Mouse (Mus musculus) forelimb bud, embryonic 11.5 days (tissue): ENCODE data around the gene Cbwd1.

ENCODE experiments used
- DNase-seq: peaks from one replicate; pipeline ENCODE4 v3.0.0-alpha.2; 2012; ENCODE audit warnings: low read depth, low spot score

The Cbwd1 gene

DNA sequence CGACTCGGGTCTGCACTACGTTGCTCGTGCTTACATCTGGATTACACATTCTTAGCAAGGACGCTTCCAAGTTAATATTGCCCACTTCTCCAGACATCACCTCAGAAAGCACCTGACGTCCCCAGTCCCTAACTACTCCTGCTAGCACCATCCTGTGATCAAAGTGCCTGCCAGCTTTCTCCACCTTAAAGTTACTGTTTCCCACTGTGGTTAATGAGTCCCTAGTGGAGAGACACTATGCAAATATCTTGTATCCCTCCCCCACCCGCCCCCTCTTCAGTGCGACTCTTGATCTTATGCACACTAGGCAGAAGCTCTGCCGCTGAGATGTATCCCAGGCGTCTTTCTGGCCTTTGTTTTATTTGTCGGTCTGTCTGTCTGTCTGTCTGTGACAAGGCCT lies 16.6 kb upstream of the Cbwd1 start:
- DNase-seq, result no peak

DNA sequence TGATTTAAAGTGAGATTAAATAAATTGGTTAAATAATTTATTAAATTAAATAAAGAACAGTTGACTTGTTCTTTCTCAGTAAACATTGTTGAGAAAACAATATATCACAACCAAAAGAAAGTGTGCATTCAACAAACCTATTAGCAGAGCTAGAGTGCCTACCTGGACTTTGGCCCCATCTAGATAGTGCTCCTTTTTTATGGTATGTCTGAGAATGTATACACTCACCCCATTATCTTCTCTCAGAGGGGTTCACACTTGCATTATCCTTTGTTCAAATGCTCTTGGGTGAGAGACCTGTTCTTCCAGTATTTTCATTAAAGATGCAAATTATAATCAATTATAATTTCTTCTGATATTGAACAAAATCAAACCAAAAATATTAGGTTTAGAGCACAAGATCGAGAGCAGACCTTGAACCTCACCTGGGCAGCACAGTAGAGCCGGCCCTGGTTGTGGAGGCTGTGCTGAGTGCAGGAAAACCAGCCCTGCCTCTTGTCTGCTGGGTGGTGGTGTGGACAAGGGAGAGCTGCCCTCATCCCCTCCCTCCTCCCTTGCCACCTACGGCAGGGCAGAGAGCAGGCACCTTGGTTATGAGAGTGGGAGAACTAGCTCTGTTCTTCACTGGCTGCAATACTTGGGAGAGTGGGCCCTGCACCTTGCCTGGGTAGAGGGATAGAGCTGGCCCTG lies 11.4 kb upstream of the Cbwd1 start:
- DNase-seq, result no peak

DNA sequence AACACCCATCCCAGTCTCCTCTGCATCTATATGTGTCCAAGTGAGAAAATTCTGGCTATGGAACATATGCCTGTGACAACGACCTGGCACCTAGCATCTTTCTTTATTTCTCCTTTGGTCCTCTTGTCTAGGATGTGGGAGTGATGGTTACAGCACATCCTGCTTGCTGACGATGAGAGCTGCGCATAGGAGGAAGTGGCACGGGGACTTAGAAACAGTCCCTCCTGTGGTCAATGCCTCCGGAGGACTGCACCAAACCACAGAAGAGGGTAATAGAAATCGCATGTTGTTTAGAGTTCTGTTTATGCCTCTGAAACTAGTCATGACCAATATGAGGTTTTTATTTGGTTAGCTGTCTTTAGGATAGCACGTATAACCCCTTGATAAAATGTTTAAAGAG lies 9.9 kb upstream of the Cbwd1 start:
- no peak for DNase-seq

- no peak for DNase-seq
These were observed 5.5 kb upstream of the Cbwd1 start for GRCm38 (mm10) chr19:24966941-24967340.

GRCm38 (mm10) chr19:24966203-24966602 lies 4.8 kb upstream of the Cbwd1 start:
- DNase-seq, result no peak

DNA sequence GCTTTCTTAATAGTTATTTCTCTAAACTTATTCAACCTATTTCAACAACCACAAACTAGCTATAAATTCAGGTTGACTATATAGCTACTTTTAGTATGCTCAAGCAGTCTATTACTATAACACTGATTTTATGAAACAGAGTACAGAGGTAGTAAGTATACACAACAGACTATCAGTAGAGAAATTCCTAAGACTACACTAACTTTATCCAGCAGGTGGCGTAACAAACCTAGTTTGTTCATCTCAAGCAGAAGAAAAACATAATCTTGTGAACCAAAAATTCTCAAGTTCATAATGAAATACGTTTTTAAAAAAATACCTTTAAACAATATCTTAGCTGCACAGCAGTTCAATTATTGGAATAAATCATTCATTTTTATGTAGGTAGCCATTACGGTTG lies 2.9 kb downstream of the Cbwd1 start:
- peak; percentile 65 for DNase-seq

DNA sequence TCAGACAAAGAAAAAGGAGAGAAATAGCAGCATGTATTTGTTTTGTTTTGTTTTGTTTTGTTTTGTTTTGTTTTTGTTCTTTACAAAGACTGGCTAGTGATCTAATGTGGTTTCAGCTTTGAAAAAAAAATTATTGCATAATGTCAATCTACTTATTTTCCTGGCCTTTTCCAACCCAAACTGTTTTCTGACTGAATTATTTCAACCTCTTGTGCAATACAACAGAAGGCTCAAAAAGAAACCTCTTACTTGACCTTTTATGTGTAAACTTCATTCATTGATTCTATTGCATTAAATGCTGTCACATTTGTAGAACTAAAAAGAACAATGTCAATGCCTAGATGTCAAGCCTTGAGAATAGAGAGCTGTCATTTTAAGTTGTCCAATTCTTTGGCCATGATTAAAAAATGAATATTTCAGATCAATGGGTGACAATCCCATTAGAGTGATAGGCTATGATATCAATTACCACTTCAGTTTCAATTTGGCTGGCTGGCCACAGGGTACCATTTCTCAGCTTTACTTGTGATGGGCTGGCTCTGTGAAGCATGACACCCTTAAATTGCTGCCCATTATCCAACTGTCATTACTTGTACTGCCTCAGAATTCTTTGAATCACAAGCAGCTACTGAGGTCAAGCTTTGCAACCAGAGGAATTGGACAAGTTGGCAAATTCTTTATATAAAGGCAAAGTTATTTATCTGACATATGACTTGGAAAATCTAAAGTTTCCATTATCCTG lies 15.7 kb downstream of the Cbwd1 start:
- no peak for DNase-seq

DNA sequence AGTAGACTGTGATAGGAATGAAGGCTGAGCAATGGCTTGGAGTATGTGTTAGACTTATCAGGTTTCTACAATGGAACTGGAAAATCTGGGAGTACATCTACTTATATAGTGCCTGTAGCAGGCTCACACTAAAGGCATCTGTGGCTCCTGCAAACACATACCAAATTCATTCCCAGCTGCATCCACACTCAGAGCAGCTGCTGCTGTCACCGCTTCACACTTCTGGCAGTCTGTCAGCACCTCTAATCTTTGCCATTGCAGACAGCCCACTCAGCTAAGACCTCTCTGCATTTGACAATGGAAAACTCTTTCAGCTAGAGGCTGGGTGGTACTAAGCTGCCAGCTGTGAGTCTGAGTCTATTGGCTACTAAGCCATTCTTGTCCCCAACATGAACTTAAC lies 24.3 kb downstream of the Cbwd1 start:
- DNase-seq, result peak; percentile 35

- peak; percentile 17 for DNase-seq
These were observed 32.4 kb downstream of the Cbwd1 start for GRCm38 (mm10) chr19:24929041-24929440.

DNA sequence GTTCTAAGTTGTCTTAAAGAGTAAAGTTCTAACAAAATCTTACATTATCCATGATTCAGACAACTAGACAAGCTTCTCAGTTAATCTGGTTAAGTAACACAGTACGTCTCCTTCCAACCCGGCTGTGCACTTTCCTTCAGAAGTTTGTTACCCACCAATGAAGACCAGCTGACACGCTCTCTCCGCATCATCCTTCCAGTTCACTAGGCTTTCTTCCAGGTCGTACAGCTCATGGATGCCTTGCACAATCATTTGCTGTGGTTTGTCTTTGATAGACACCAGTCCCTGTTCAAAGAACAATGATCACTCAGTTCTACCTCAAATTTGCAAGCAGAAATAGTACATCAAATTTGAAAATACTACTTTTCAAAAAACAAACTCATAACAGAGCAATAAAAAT lies 40.5 kb downstream of the Cbwd1 start:
- no peak for DNase-seq

- no peak for DNase-seq
These were observed 52.8 kb downstream of the Cbwd1 start for GRCm38 (mm10) chr19:24908385-24909155.

DNA sequence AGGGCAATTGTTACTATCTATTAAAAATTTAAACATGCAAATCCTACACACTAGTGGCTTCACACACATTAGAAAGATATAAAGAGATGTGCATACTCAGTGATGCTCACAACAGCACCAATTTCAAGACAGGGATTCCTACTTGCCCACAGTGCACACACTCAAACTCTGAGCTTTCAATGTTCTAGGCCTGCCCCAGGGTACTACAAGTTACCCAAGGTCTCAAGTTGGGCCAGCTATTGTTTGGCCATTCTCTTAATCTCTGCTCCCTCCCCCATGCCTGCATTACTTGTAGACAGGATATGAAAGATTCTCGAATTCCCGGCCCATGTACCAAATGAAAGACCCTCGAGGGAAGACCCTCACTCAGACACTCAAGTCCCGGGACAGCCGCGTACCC lies 53.8 kb downstream of the Cbwd1 start:
- no peak for DNase-seq

DNA sequence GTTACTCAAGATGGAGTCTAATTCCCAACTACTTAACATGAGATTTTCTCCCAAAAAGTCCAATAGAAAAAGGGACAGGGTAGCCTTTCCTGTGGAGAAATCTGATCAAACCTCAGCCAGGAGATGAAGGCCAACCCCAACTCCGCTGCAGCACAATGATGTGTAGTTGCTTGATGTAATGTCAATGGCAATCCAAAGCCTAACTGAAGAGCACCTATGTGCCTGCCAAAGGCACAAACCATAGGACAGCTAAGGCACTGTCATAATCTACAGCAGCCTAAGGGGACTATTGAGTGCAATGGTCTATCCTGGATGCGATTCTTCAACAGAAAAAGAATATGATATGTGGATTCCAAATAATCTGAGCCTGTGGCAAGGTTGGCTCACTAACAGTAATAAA lies 58.6 kb downstream of the Cbwd1 start:
- DNase-seq, result no peak

DNA sequence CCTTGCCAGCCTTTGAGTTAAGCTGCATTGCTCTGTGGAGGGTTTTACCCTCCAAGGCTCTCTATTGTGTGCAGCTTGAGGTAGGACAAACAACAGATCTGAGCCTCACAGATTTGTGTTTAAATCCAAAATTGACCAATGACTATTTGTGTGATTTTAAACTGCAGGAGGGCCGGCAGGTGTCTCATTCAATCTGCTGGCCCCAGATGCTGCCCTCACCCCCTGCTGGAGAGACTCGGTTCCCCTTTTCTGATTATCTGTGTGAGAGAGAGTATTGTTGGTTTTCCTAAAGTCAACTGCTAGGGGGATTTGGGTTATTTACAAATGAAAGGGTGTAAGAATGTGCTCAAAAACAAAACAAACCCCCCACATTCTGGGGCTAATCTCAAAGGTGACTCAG lies 59.2 kb downstream of the Cbwd1 start:
- DNase-seq, result no peak

DNA sequence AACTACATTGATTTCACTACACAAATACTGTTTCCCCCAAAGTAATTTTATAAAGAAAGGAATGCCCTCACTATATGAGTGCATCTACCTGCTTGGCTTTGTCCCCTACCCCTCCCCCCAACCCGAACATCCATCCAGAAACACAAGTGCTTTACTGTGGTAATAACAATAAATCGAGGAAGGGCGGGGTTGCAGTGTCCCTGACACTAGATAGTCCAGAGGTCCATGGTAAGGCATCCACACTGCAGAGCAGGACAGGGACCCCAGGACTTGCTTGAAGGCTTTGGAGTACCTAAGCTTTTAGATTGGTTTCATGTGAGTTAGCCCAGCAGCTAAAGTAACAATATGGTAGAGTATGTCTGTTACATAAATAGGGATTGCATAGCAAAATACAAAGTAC lies 59.7 kb downstream of the Cbwd1 start:
- DNase-seq, result no peak

GRCm38 (mm10) chr19:24900581-24901220 lies 60.7 kb downstream of the Cbwd1 start, which contains the start of gene Foxd4:
TSS of gene Foxd4 (minus strand) at chr19:24901197.
- DNase-seq, result no peak

- DNase-seq, result peak; percentile 38
These were observed 61.5 kb downstream of the Cbwd1 start for GRCm38 (mm10) chr19:24899578-24900544.

- peak; percentile 52 for DNase-seq
These were observed 62.5 kb downstream of the Cbwd1 start for GRCm38 (mm10) chr19:24898737-24899577.

DNA sequence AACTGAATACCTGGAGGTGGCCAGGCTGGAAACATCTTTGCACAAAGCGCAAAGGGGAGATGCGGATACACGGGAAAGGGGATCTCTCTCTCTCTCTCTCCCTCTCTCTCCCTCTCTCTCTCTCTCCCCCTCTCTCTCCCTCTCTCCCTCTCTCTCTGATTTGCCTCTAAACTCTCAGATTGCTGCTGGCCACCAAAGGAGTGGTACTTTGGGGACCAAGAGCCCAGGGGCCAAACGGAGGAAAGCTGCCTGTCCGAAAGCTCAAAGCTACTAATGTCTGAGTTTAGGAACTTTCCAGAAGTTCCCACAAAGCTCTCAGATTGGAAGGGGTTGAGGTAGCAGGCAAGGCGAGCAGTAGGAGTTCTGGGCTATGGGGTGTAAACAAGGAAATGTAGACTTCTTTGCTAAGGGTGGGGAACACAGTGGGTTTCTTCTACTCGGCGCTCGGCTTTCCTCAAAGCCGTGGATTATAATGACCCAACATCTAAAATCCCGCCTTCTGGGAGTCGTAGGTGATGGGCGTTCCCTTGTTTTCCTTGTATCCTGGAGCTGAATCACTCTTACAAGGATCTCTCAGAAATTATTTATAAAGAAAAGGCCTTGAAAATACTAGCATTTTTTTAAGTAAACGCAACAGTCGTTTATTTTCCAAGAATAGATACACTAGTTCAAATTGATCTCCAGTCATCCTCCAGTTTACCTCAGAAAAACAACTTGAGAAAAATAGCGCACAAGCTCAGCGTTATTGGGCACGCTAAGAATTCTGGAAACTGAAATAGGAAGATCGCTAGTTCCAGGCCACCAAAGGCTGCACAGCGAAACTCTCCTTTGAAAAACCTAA lies 63.3 kb downstream of the Cbwd1 start:
- peak; percentile 17 for DNase-seq
